Mouse (Mus musculus) stomach, postnatal 0 days (tissue): Measurements from ENCODE around the gene Smim20. TPM values are rescaled to one million over a fixed set of nuclear protein-coding genes. Genes with fewer than 3 reads are reported as not detected.

ENCODE experiments used
- ATAC-seq: fragments of 200-750 bp; cut with Nextera tagmentation; 2 replicates; pipeline ENCODE4 v1.8.0; 2017; ENCODE audit not compliant: low FRiP score, low TSS enrichment
- DNase-seq: peaks from one replicate; pipeline ENCODE4 v3.0.0-alpha.2; 2016; ENCODE audit warnings: low spot score
- H3K27ac ChIP-seq: fragments of 300-500 bp; sonication (generic); replicated peaks from 2 replicates; pipeline ENCODE4 v1.5.1; 2014; ENCODE audit warnings: mild to moderate bottlenecking, control low read depth
- H3K27me3 ChIP-seq: fragments of 300-500 bp; sonication (generic); 2 replicates; pipeline ENCODE4 v1.6.1; 2014; ENCODE audit warnings: low read length; ENCODE audit not compliant: control insufficient read depth, insufficient read depth
- H3K36me3 ChIP-seq: fragments of 300-500 bp; sonication (generic); 2 replicates; pipeline ENCODE4 v1.6.1; 2014; ENCODE audit warnings: low read length, mixed read lengths; ENCODE audit not compliant: control insufficient read depth, insufficient read depth
- H3K4me1 ChIP-seq: fragments of 300-500 bp; sonication (generic); replicated peaks from 2 replicates; pipeline ENCODE4 v1.6.1; 2014; ENCODE audit warnings: antibody characterized with exemption; ENCODE audit not compliant: control insufficient read depth, insufficient read depth
- H3K4me2 ChIP-seq: fragments of 300-500 bp; sonication (generic); replicated peaks from 2 replicates; pipeline ENCODE4 v1.6.1; 2014; ENCODE audit warnings: low read depth, mild to moderate bottlenecking, control low read depth, moderate library complexity
- H3K4me3 ChIP-seq: fragments of 300-500 bp; sonication (generic); 2 replicates; pipeline ENCODE4 v1.5.1; 2014; ENCODE audit warnings: low read depth, low read length, control low read depth
- H3K9ac ChIP-seq: fragments of 300-500 bp; sonication (generic); 2 replicates; pipeline ENCODE4 v1.6.1; 2014; ENCODE audit warnings: mild to moderate bottlenecking, low read length, control low read depth, mixed read lengths
- H3K9me3 ChIP-seq: fragments of 300-500 bp; sonication (generic); 2 replicates; pipeline ENCODE4 v1.6.1; 2016; ENCODE audit warnings: low read length; ENCODE audit not compliant: control insufficient read depth
- CTCF ChIP-seq: IDR thresholded peaks from 2 replicates; pipeline ENCODE4 v1.5.1; 2016; ENCODE audit warnings: antibody characterized with exemption, low read depth, mild to moderate bottlenecking, moderate library complexity
- EP300 ChIP-seq: optimal IDR thresholded peaks from 2 replicates; pipeline ENCODE3; 2016; ENCODE audit warnings: antibody characterized with exemption
- WGBS: fragments of 180-500 bp; shearing (Covaris S2); extraction: QIAGEN DNeasy Blood & Tissue Kit; methylation state at CpG from one replicate; pipeline ENCODE4 v1.1.7; 2014; 5-methylcytosine and 5-hydroxymethylcytosine counted together
- polyA plus RNA-seq: library from polyadenylated mRNA; unstranded; fragments of >200 nt; fragmentation: Nextera tagmentation; extraction: Ambion mirVana; gene quantifications from 2 replicates; pipeline ENCODE4 v1.2.1, GENCODE M21; 2015

Gene Smim20
- polyA plus RNA-seq, 1 experiment from 2014 or later: 82.9 TPM

DNA sequence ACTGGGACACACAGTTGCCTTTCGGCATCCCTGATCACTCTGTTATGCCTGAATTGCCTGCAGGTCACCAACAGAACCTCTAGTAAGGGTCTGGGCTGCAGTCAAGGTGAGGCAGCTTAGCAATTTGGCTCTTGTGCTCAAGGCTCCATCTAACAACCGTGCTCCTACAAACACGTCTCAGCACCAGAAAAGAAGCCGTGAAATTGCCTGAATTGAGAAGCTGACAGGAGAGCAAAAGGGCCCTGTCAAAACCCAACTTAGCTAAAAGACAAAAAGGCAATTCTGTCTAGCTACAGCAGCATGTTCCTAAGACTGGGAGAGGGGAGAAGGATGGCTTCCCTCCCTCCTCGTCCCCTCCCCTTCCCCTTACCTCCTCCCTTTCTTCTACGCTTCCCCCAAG lies 57.9 kb downstream of the Smim20 start:
- no peak overlapping the region for H3K27ac ChIP-seq
- no peak for ATAC-seq
- 64% methylated on average over 6 of the region's 6 CpGs for WGBS
- H3K4me2 ChIP-seq: no peak overlapping the region
- H3K36me3 ChIP-seq: no peaks in the 10 kb centered on the region
- H3K27me3 ChIP-seq: no peaks in the 10 kb centered on the region
- no peak for TF ChIP-seq CTCF
- TF ChIP-seq EP300: no peak
- no peaks in the 10 kb centered on the region for H3K4me1 ChIP-seq
- DNase-seq: no peak
- H3K9me3 ChIP-seq: no peaks in the 10 kb centered on the region
- no peak overlapping the region for H3K4me3 ChIP-seq
- H3K9ac ChIP-seq: no peak overlapping the region

DNA sequence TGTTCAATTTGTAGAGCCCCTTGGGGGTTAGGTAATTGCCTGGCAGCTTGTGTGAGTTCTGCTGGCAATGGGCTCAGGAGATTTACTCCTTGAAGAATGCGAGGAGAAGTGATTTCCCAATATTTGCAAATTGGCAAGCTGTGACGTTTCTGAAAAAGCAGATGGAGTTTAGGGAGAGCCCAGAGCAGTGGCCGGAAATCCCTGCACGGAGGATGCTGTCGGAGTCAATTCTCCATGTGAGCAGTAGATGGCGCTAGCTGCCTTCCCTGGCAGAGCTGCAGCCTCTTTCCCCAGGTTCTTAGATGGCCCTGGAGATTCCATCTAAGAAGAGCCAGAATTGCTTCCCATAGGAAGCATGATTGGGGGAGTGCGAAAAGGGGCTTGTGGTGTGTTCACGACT lies 59.1 kb downstream of the Smim20 start:
- no peak overlapping the region for H3K9ac ChIP-seq
- no peaks in the 10 kb centered on the region for H3K27me3 ChIP-seq
- no peaks in the 10 kb centered on the region for H3K4me1 ChIP-seq
- no peaks in the 10 kb centered on the region for H3K9me3 ChIP-seq
- WGBS: 2% methylated on average over 8 of the region's 8 CpGs
- peak; percentile 74; the same call in 1 of the 2 replicates for ATAC-seq
- TF ChIP-seq EP300 (no peak), CTCF (peak; percentile 97)
- H3K4me2 ChIP-seq: no peak overlapping the region
- DNase-seq: peak; percentile 67
- H3K27ac ChIP-seq: no peak overlapping the region
- no peak overlapping the region for H3K4me3 ChIP-seq
- H3K36me3 ChIP-seq: no peaks in the 10 kb centered on the region

DNA sequence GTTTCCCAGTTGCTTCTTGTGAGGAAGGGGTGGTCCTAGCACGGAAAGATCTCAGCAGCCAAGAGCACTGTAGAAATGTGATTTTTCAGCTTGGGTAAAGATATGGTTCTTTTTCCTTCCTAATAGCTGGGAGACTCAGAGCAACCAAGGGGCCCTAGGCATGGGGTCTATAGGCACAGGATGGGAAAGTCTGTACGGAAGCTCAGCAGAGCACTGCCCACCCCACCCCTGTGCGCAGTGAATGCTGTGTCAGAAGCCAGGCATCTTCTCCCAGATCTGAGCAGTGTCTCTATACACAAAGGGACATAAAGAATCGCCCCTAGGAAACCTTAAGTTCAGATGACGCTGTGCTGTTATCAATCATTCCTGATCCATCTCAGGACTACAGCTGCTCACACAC lies 59.6 kb downstream of the Smim20 start:
- Histone ChIP-seq H3K9ac (no peak overlapping the region), H3K27me3 (no peaks in the 10 kb centered on the region), H3K36me3 (no peaks in the 10 kb centered on the region), H3K9me3 (no peaks in the 10 kb centered on the region), H3K27ac (no peak overlapping the region), H3K4me1 (no peaks in the 10 kb centered on the region), H3K4me2 (no peak overlapping the region), H3K4me3 (no peak overlapping the region)
- DNase-seq: no peak
- TF ChIP-seq CTCF: no peak
- no peak for TF ChIP-seq EP300
- 39% methylated on average over 5 of the region's 5 CpGs for WGBS
- ATAC-seq: no peak

Other genes starting within 250 kb of the Smim20 start
- 0.69 and 0.87 TPM in 2 replicates for gene Slc34a2, start 229.0 kb upstream of the Smim20 start, polyA plus RNA-seq
- gene Sel1l3, start 53.2 kb upstream of the Smim20 start, polyA plus RNA-seq: 10.0 and 11.3 TPM in 2 replicates
- gene Rbpj, start 199.1 kb downstream of the Smim20 start, polyA plus RNA-seq: 12.3 and 12.4 TPM in 2 replicates